Mouse (Mus musculus): ENCODE measurements at regions not wholly inside any gene's neighbourhood (a gene's known extent, or its start where the extent isn't known, plus 50 kb on each side); places are given as distances from the start of the nearest gene placed in this dataset.

- TF ChIP-seq CTCF (IDR thresholded peaks at IDR 0.05; ENCODE audit: borderline replicate concordance, extremely low read depth, insufficient read depth, insufficient read length) (no peak), POLR2A (IDR thresholded peaks at IDR 0.05; ENCODE audit: borderline replicate concordance, extremely low read depth, insufficient read depth, insufficient read length, poor library complexity, severe bottlenecking) (no peak)
- peak; percentile 78 for DNase-seq (ENCODE audit: low read depth)
Observed at GRCm38 (mm10) chr11:56641716-56642115, 369.5 kb upstream of the Gria1 start.
